Mouse (Mus musculus): Measurements from ENCODE around the gene Ffar4. TPM values are rescaled to one million over a fixed set of nuclear protein-coding genes. Genes with fewer than 3 reads are reported as not detected.

The Ffar4 gene
- 1 to 10 TPM; 3.0 to 3.6 TPM for total RNA-seq (2021)
- long read RNA-seq, experiment 1, partial matches to known transcripts = 0 of 3 reads
- long read RNA-seq, experiment 1, other reads (novel, unspliced or antisense) = 0 of 3 reads
- long read RNA-seq, experiment 2, transcript Ffar4-201 (3 exons, 1,401 nt) = major isoform, 5 of 5 reads
- long read RNA-seq, experiment 2, partial matches to known transcripts = 0 of 5 reads
- long read RNA-seq, experiment 2, other reads (novel, unspliced or antisense) = 0 of 5 reads

GRCm38 (mm10) chr19:38096858-38097758 lies at the start of gene Ffar4:
Gene Ffar4, plus strand, starts transcription at chr19:38097071.
- DNase-seq (ENCODE audit: low spot score in 2 of 2) = no peak

GRCm38 (mm10) chr19:38049686-38050085 lies 47.2 kb upstream of the Ffar4 start:
- DNase-seq (ENCODE audit: low spot score in 2 of 2) = no peak

- DNase-seq (ENCODE audit: low spot score in 2 of 2) = no peak
Observed at GRCm38 (mm10) chr19:38053227-38054041, 43.4 kb upstream of the Ffar4 start.

GRCm38 (mm10) chr19:38054149-38054719 lies 42.6 kb upstream of the Ffar4 start:
- peak in 1 of 2 experiments; percentile 41 for DNase-seq (ENCODE audit: low spot score in 2 of 2)

- peak; percentile 72 to 89 for DNase-seq (ENCODE audit: low spot score in 2 of 2)
Observed at GRCm38 (mm10) chr19:38054720-38055192, 42.1 kb upstream of the Ffar4 start, which contains the start of gene Cep55. Gene Cep55, plus strand, starts transcription at chr19:38055011.

GRCm38 (mm10) chr19:38055798-38056197 lies 41.1 kb upstream of the Ffar4 start:
- DNase-seq (ENCODE audit: low spot score in 2 of 2) = no peak

- DNase-seq (ENCODE audit: low spot score in 2 of 2) = no peak
Observed at GRCm38 (mm10) chr19:38056276-38056675, 40.6 kb upstream of the Ffar4 start.

- no peak for DNase-seq (ENCODE audit: low spot score in 2 of 2)
Observed at GRCm38 (mm10) chr19:38056931-38057330, 39.9 kb upstream of the Ffar4 start.

- DNase-seq (ENCODE audit: low spot score in 2 of 2) = no peak
Observed at GRCm38 (mm10) chr19:38063201-38063600, 33.7 kb upstream of the Ffar4 start.

- DNase-seq (ENCODE audit: low spot score in 2 of 2) = no peak
Observed at GRCm38 (mm10) chr19:38064051-38064450, 32.8 kb upstream of the Ffar4 start.

- DNase-seq (ENCODE audit: low spot score in 2 of 2) = no peak
Observed at GRCm38 (mm10) chr19:38073226-38073625, 23.6 kb upstream of the Ffar4 start.

GRCm38 (mm10) chr19:38075051-38075450 lies 21.8 kb upstream of the Ffar4 start:
- no peak for DNase-seq (ENCODE audit: low spot score in 2 of 2)

GRCm38 (mm10) chr19:38076251-38076650 lies 20.6 kb upstream of the Ffar4 start:
- DNase-seq (ENCODE audit: low spot score in 2 of 2) = no peak

- DNase-seq (ENCODE audit: low spot score in 2 of 2) = no peak
Observed at GRCm38 (mm10) chr19:38077851-38078540, 18.9 kb upstream of the Ffar4 start.

- no peak for DNase-seq (ENCODE audit: low spot score in 2 of 2)
Observed at GRCm38 (mm10) chr19:38081361-38081760, 15.5 kb upstream of the Ffar4 start.

GRCm38 (mm10) chr19:38082931-38083525 lies 13.8 kb upstream of the Ffar4 start:
- DNase-seq (ENCODE audit: low spot score in 2 of 2) = no peak

GRCm38 (mm10) chr19:38085841-38086240 lies 11.0 kb upstream of the Ffar4 start:
- no peak for DNase-seq (ENCODE audit: low spot score in 2 of 2)

GRCm38 (mm10) chr19:38086948-38087551 lies 9.8 kb upstream of the Ffar4 start:
- no peak for DNase-seq (ENCODE audit: low spot score in 2 of 2)

- DNase-seq (ENCODE audit: low spot score in 2 of 2) = no peak
Observed at GRCm38 (mm10) chr19:38089358-38089757, 7.5 kb upstream of the Ffar4 start.

All from adrenal gland, postnatal 4 days (tissue).